Mouse (Mus musculus) liver, embryonic 13.5 days (tissue): ENCODE measurements at regions not wholly inside any gene's neighbourhood (a gene's known extent, or its start where the extent isn't known, plus 50 kb on each side); places are given as distances from the start of the nearest gene placed in this dataset. TPM values are rescaled to one million over a fixed set of nuclear protein-coding genes. Genes with fewer than 3 reads are reported as not detected.
"Not testable (repeated sequence)": the region's sequence is repeated elsewhere in the genome, so short reads cannot be mapped to it uniquely, and the experiment has no call there.

Source experiments
- ATAC-seq: fragments of 200-750 bp; cut with Nextera tagmentation; 2 replicates; pipeline ENCODE4 v1.8.0; 2017; ENCODE audit warnings: low read depth, mild to moderate bottlenecking, moderate number of reproducible peaks, moderate library complexity
- DNase-seq: peaks from one replicate; pipeline ENCODE4 v3.0.0; 2022
- H3K27ac ChIP-seq: fragments of 300-500 bp; sonication (generic); 2 replicates; pipeline ENCODE4 v1.5.1; 2015; ENCODE audit warnings: moderate library complexity, mild to moderate bottlenecking, inconsistent platforms
- H3K27me3 ChIP-seq: fragments of 300-500 bp; sonication (generic); 2 replicates; pipeline ENCODE4 v1.6.1; 2015; ENCODE audit warnings: mild to moderate bottlenecking, inconsistent platforms
- H3K36me3 ChIP-seq: fragments of 300-500 bp; sonication (generic); 2 replicates; pipeline ENCODE4 v1.6.1; 2015; ENCODE audit warnings: mild to moderate bottlenecking, inconsistent platforms
- H3K4me1 ChIP-seq: fragments of 300-500 bp; sonication (generic); replicated peaks from 2 replicates; pipeline ENCODE4 v1.6.1; 2015; ENCODE audit warnings: inconsistent platforms
- H3K4me2 ChIP-seq: fragments of 300-500 bp; sonication (generic); 2 replicates; pipeline ENCODE4 v1.6.1; 2015; ENCODE audit warnings: inconsistent platforms, mild to moderate bottlenecking, moderate library complexity
- H3K4me3 ChIP-seq: fragments of 300-500 bp; sonication (generic); replicated peaks from 2 replicates; pipeline ENCODE4 v1.5.1; 2015; ENCODE audit warnings: mild to moderate bottlenecking, inconsistent platforms
- H3K9ac ChIP-seq: fragments of 300-500 bp; sonication (generic); 2 replicates; pipeline ENCODE4 v1.6.1; 2015; ENCODE audit warnings: mild to moderate bottlenecking, inconsistent platforms
- H3K9me3 ChIP-seq: fragments of 300-500 bp; sonication (generic); replicated peaks from 2 replicates; pipeline ENCODE4 v1.6.1; 2016; ENCODE audit warnings: inconsistent platforms
- WGBS: fragments of 180-500 bp; shearing (Covaris S2); methylation state at CpG from one replicate; pipeline ENCODE4 v1.1.7; 2015; ENCODE audit not compliant: insufficient replicate concordance; 5-methylcytosine and 5-hydroxymethylcytosine counted together
- microRNA-seq: library from miRNA; unstranded; fragments of <30 nt; microRNA quantifications from one replicate; pipeline ENCODE4, GENCODE M21; 2016

DNA sequence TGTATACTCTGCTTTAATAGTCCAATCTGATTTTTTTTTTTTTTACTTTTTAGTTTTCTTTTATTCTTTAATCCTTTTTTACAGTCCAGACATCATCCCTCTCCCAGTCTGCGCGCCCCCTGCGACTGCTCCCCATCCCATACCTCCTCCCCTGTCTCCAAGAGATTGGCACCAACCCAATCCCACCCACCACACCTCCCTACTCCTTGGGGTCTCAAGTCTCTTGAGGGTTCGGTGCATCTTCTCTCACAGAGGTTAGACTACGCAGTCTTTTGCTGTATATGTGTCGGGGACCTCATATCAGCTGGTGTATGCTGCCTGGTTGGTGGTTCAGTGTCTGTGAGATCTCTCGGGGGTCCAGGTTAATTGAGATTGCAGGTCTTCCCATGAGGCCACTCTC lies 93.4 kb upstream of the Meox2 start:
- H3K4me3 ChIP-seq, H3K27me3 ChIP-seq, H3K36me3 ChIP-seq, DNase-seq, H3K9me3 ChIP-seq, H3K27ac ChIP-seq, H3K9ac ChIP-seq, ATAC-seq, H3K4me1 ChIP-seq, H3K4me2 ChIP-seq: not testable (repeated sequence)
- 69% methylated on average over 7 of the region's 7 CpGs for WGBS

DNA sequence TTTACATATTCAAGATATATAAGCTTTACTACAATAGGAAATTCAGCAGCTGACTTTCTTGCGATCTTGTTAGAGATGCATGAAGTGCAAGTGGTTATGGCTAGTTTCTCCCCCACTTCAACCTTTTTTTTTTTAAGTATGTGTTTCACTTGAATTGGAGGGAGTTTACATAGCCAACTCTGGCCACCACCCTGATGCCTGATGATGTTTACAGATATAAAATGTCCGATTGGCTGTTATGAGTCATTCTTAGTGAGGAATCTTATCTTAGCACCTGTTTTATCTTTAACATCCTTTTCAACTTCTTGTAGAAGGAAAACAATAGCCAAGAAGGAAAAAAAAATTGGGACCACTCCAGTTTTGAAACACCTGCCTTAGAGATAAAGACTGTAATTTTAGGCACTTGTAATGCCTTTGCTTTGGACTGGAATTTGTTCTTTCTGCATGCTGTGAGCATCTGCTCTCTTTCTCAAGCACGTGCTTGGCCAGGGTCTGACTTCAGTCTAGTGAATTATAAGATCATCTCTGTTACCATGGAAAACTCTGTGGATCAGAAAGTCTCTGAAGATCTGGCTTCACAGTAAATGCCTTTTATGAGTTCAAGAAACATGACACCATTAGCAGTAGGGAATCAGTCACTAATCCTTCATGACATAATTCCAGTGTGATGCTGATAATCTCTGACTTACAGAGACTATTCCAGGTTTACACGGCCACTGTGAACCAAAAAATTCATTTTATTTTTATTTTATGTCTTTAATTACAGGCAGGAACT lies 92.7 kb upstream of the Meox2 start:
- ATAC-seq (no peak), DNase-seq (no peak)
- H3K4me1 ChIP-seq, result no peaks in the 10 kb centered on the region
- no peaks in the 10 kb centered on the region for H3K36me3 ChIP-seq
- 50% methylated on average over 4 of the region's 4 CpGs for WGBS
- H3K4me2 ChIP-seq, result no peak overlapping the region
- H3K27ac ChIP-seq, result no peak overlapping the region
- no peaks in the 10 kb centered on the region for H3K27me3 ChIP-seq
- H3K9me3 ChIP-seq, result no peaks in the 10 kb centered on the region
- H3K4me3 ChIP-seq, result no peak overlapping the region
- H3K9ac ChIP-seq, result no peak overlapping the region

- H3K4me3 ChIP-seq, result no peak overlapping the region
- no peaks in the 10 kb centered on the region for H3K9me3 ChIP-seq
- no peaks in the 10 kb centered on the region for H3K27me3 ChIP-seq
- H3K36me3 ChIP-seq, result no peaks in the 10 kb centered on the region
- H3K4me2 ChIP-seq, result no peak overlapping the region
- no peaks in the 10 kb centered on the region for H3K4me1 ChIP-seq
- no peak for DNase-seq
- no peak for ATAC-seq
- WGBS, result 44% methylated on average over 3 of the region's 3 CpGs
- H3K27ac ChIP-seq, result no peak overlapping the region
- H3K9ac ChIP-seq, result no peak overlapping the region
Measured at GRCm38 (mm10) chr12:37047191-37047590, 61.1 kb upstream of the Meox2 start.

GRCm38 (mm10) chr12:37050596-37050995 lies 57.7 kb upstream of the Meox2 start:
- DNase-seq (no peak), ATAC-seq (no peak)
- H3K27me3 ChIP-seq, result no peaks in the 10 kb centered on the region
- no peak overlapping the region for H3K4me2 ChIP-seq
- no peak overlapping the region for H3K27ac ChIP-seq
- no peak overlapping the region for H3K9ac ChIP-seq
- 57% methylated on average over 1 of the region's 1 CpGs for WGBS
- H3K4me1 ChIP-seq, result no peaks in the 10 kb centered on the region
- H3K9me3 ChIP-seq, result no peaks in the 10 kb centered on the region
- H3K36me3 ChIP-seq, result no peaks in the 10 kb centered on the region
- H3K4me3 ChIP-seq, result no peak overlapping the region

DNA sequence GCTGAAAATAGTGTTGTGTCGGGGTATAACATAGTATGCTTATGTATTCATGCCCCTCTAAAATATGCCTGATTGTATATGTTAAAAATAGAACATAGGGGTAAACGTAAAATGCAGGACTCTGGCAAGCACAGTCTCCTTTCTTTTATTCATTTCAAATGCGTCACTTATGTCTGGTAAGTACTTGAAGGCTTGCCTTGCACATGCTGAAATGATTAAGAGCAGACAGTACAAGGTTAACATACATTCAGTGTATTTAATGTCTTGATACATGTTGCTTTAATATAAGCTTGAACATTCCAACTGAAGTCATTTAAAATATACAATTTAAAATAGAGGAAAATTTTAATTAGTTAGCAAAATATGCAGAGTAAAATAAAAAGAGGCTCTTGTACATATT lies 50.9 kb upstream of the Meox2 start:
- H3K4me2 ChIP-seq, result no peak overlapping the region
- H3K9me3 ChIP-seq, result no peaks in the 10 kb centered on the region
- no peak overlapping the region for H3K4me3 ChIP-seq
- no peaks in the 10 kb centered on the region for H3K36me3 ChIP-seq
- 61% methylated on average over 3 of the region's 3 CpGs for WGBS
- H3K9ac ChIP-seq, result no peak overlapping the region
- ATAC-seq, result no peak
- no peaks in the 10 kb centered on the region for H3K27me3 ChIP-seq
- H3K27ac ChIP-seq, result no peak overlapping the region
- no peak for DNase-seq
- no peaks in the 10 kb centered on the region for H3K4me1 ChIP-seq

Small RNAs in the stretch of these regions (microRNA-seq; reads per million reads assigned to microRNA genes)
- gene Gm44326 (not detected), gene Mir5099 (432 reads per million, percentile 67 among the genes with 10 or more reads in this experiment)
